Mouse (Mus musculus): ENCODE data around the gene Capn12.
"Not testable (repeated sequence)": the region's sequence is repeated elsewhere in the genome, so short reads cannot be mapped to it uniquely, and the experiment has no call there.

Capn12 gene

GRCm38 (mm10) chr7:28879606-28880005, 1.6 kb upstream of the Capn12 start:
- DNase-seq, result no peak

- no peak for DNase-seq
These were observed 668 bp upstream of the Capn12 start for GRCm38 (mm10) chr7:28880554-28880953.

- DNase-seq, result no peak
These were observed 1.8 kb downstream of the Capn12 start for GRCm38 (mm10) chr7:28883039-28883438.

- DNase-seq, result not testable (repeated sequence)
These were observed 2.5 kb downstream of the Capn12 start for GRCm38 (mm10) chr7:28883704-28884103.

GRCm38 (mm10) chr7:28886486-28886885, 5.3 kb downstream of the Capn12 start:
- DNase-seq, result no peak

GRCm38 (mm10) chr7:28888701-28889161, 7.5 kb downstream of the Capn12 start:
- DNase-seq, result no peak

GRCm38 (mm10) chr7:28892601-28893000, 11.4 kb downstream of the Capn12 start:
- DNase-seq, result no peak

GRCm38 (mm10) chr7:28893643-28894265, 12.5 kb downstream of the Capn12 start:
- DNase-seq, result no peak

GRCm38 (mm10) chr7:28894942-28895341, 13.7 kb downstream of the Capn12 start:
- no peak for DNase-seq

- DNase-seq, result no peak
These were observed 16.4 kb downstream of the Capn12 start for GRCm38 (mm10) chr7:28897661-28898060.

- no peak for DNase-seq
These were observed 18.8 kb downstream of the Capn12 start for GRCm38 (mm10) chr7:28899972-28900371.

GRCm38 (mm10) chr7:28901311-28902125, 20.3 kb downstream of the Capn12 start:
- no peak for DNase-seq

- no peak for DNase-seq
These were observed 21.0 kb downstream of the Capn12 start for GRCm38 (mm10) chr7:28902180-28902579.

- no peak for DNase-seq
These were observed 21.6 kb downstream of the Capn12 start for GRCm38 (mm10) chr7:28902809-28903208.

- no peak for DNase-seq
These were observed 22.6 kb downstream of the Capn12 start for GRCm38 (mm10) chr7:28903778-28904177.

GRCm38 (mm10) chr7:28907195-28907594, 26.0 kb downstream of the Capn12 start:
- no peak for DNase-seq

GRCm38 (mm10) chr7:28911632-28912031, 30.4 kb downstream of the Capn12 start:
- DNase-seq, result no peak

GRCm38 (mm10) chr7:28913171-28913570, 31.9 kb downstream of the Capn12 start:
- DNase-seq, result no peak

GRCm38 (mm10) chr7:28916491-28916890, 35.3 kb downstream of the Capn12 start:
- no peak for DNase-seq

GRCm38 (mm10) chr7:28917503-28918426, 36.5 kb downstream of the Capn12 start:
- DNase-seq, result no peak

- DNase-seq, result no peak
These were observed 37.3 kb downstream of the Capn12 start for GRCm38 (mm10) chr7:28918540-28918939.

GRCm38 (mm10) chr7:28919815-28920214, 38.6 kb downstream of the Capn12 start:
- DNase-seq, result peak; percentile 46

- no peak for DNase-seq
These were observed 40.0 kb downstream of the Capn12 start for GRCm38 (mm10) chr7:28921178-28921577.

Data from cerebellum, adult 8-10 months (tissue).